Mouse (Mus musculus): ENCODE data around the gene Cadm1.

DNA sequence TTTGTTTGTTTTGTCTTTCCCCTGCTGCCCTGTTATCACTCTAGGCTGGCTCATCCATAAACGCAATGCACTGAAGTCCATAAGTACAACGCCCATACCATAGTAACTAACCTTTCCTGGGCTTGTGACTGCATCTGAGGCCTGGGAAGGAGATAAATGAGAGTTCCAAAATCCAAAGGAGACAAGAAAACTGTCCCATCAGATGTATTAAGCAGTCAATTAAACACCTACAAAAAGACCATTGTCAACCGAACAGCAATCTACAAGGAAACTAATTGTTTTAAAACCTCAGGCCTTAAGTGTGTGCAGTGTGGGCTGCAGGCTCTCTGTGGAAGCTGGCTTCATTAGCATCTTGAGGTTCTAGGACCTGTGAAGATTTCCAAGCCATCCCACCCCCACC, 331.0 kb downstream of the Cadm1 start:
- TF ChIP-seq POLR2A (IDR thresholded peaks at IDR 0.05; ENCODE audit: low read depth, low read length) (no peak), CTCF (conservative IDR thresholded peaks at IDR 0.05; ENCODE audit: insufficient read depth, insufficient read length, low read depth, low read length) (no peak)

All from kidney, adult 2 months (tissue).